Mouse (Mus musculus) neural tube, embryonic 14.5 days (tissue): ENCODE data around the gene Eml6. TPM values are rescaled to one million over a fixed set of nuclear protein-coding genes. Genes with fewer than 3 reads are reported as not detected.

Source experiments
- ATAC-seq: fragments of 200-750 bp; cut with Nextera tagmentation; 2 replicates; pipeline ENCODE4 v1.8.0; 2017; ENCODE audit warnings: low read depth, mild to moderate bottlenecking, moderate TSS enrichment, moderate library complexity
- H3K27ac ChIP-seq: fragments of 300-500 bp; sonication (generic); 2 replicates; pipeline ENCODE4 v1.5.1; 2014; ENCODE audit warnings: low read depth, mild to moderate bottlenecking, control low read depth, low read length, moderate library complexity, mixed read lengths
- H3K27me3 ChIP-seq: fragments of 300-500 bp; sonication (generic); 2 replicates; pipeline ENCODE4 v1.6.1; 2014; ENCODE audit warnings: low read length; ENCODE audit not compliant: control insufficient read depth, insufficient read depth
- H3K36me3 ChIP-seq: fragments of 300-500 bp; sonication (generic); 2 replicates; pipeline ENCODE4 v1.6.1; 2014; ENCODE audit warnings: low read length, mixed read lengths; ENCODE audit not compliant: control insufficient read depth, insufficient read depth
- H3K4me1 ChIP-seq: fragments of 300-500 bp; sonication (generic); 2 replicates; pipeline ENCODE4 v1.6.1; 2014; ENCODE audit warnings: low read length; ENCODE audit not compliant: control insufficient read depth, insufficient read depth
- H3K4me2 ChIP-seq: fragments of 300-500 bp; sonication (generic); 2 replicates; pipeline ENCODE4 v1.6.1; 2014; ENCODE audit warnings: mild to moderate bottlenecking, low read depth, low read length, control low read depth
- H3K4me3 ChIP-seq: fragments of 300-500 bp; sonication (generic); 2 replicates; pipeline ENCODE4 v1.5.1; 2014; ENCODE audit warnings: low read depth, low read length, control low read depth, mixed read lengths
- H3K9ac ChIP-seq: fragments of 300-500 bp; sonication (generic); replicated peaks from 2 replicates; pipeline ENCODE4 v1.6.1; 2014; ENCODE audit warnings: low read depth, mild to moderate bottlenecking, control low read depth, low read length, mixed read lengths
- H3K9me3 ChIP-seq: fragments of 300-500 bp; sonication (generic); 2 replicates; pipeline ENCODE4 v1.6.1; 2016; ENCODE audit warnings: low read length; ENCODE audit not compliant: control insufficient read depth
- WGBS: fragments of 180-500 bp; shearing (Covaris S2); extraction: QIAGEN DNeasy Blood & Tissue Kit; methylation state at CpG from one replicate; pipeline ENCODE4 v1.1.7; 2014; 5-methylcytosine and 5-hydroxymethylcytosine counted together
- polyA plus RNA-seq: library from polyadenylated mRNA; unstranded; fragments of >200 nt; fragmentation: Nextera tagmentation; extraction: Ambion mirVana; gene quantifications from 2 replicates; pipeline ENCODE4 v1.2.1, GENCODE M21; 2014

Eml6 gene
- polyA plus RNA-seq, 1 experiment from 2014 or later, result 10.3 TPM

DNA sequence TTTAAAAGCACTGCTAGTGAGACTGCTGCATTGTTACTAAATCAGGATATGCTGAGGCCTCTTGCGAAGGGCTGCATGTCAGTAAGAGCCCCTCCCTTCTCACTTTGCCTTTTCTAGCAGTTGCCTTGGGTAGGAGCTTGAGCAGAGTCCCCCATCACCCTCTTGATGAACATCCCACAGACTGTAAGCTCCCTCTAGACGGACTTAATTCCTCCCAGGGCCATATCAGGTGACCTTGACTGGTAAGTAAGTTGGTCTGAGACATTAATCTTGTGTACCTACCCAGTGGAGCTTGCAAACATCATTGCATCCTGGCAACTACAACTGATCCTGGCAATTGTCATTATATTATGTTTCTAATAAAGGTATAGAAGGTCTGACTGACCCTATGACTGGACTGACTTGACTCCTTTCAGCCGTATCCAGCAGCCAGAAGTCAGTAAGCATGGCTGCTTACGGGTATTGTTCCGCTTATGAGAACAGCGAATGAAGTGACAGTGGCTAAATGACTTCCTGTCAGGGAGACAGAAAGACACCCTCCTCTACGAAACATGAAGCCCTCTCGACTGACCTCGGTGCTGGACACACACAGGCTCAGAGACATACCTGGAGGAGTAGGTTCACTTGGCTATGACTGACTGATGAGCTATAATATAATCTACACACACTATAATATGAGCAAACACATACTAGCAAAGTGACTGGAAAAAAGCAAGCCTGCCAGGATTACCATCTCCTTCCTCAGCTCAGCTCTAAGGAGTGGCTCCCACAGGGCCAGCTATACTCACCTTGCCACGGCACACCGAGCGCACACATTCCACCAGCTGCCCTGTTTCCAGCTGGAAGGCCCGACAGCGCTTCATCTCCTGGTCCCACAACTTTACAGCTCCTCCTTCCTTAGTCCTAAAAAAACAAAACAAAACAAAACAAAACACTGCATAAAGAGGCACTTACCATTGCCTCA lies 273.9 kb downstream of the Eml6 start:
- H3K4me2 ChIP-seq, result no peak overlapping the region
- ATAC-seq, result no peak

DNA sequence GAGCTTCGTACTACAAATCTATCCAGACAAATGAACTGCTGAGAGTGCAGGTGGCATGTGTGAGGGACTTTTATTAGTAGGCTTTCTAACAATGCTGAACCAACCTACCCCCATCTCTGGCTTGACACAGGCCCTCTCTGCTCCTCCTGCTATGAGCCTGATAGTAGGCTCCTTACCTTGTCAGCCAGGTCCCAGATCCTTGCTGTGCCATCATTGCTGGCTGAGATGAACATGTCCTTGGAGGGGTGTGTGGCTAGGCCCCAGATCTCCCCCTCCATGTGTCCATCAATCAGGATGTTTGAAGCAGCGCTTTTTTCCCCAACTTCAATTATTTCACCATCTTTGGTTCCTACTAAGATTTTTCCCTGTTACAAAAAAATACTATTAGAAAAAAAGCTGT lies 274.8 kb downstream of the Eml6 start:
- no peak overlapping the region for H3K4me3 ChIP-seq
- no peak for ATAC-seq
- H3K9ac ChIP-seq, result no peak overlapping the region
- no peak overlapping the region for H3K27ac ChIP-seq
- H3K4me1 ChIP-seq, result no peaks in the 10 kb centered on the region
- H3K36me3 ChIP-seq, result peaks cover 6% of the 10 kb centered on the region
- no peak overlapping the region for H3K4me2 ChIP-seq
- no peaks in the 10 kb centered on the region for H3K9me3 ChIP-seq
- WGBS, result 96% methylated on average over 2 of the region's 2 CpGs
- H3K27me3 ChIP-seq, result no peaks in the 10 kb centered on the region

More for the DNA sequence above, 273.9 kb downstream of the Eml6 start:
- Histone ChIP-seq H3K4me3 (no peak overlapping the region), H3K36me3 (no peaks in the 10 kb centered on the region), H3K27me3 (no peaks in the 10 kb centered on the region), H3K4me1 (no peaks in the 10 kb centered on the region), H3K9me3 (no peaks in the 10 kb centered on the region), H3K9ac (no peak overlapping the region), H3K27ac (no peak overlapping the region)
- WGBS, result 86% methylated on average over 14 of the region's 14 CpGs

DNA sequence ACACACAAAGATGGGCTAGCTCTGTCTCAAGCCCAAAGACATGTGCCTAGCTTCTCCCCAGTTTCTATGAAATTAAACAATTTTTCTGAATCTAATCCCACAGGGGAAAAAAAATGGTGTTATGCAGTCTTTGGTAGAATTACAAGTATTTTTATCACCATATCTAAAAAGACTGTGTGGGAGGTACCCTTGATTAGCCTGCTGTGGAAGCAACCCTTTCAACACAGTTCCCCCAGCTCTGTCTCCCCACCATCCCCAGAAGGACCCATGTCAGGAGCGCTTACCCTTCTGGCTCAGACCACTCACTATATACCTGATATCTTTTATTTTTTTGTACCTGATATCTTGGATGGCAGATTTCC lies 276.4 kb downstream of the Eml6 start:
- peaks cover 14% of the 10 kb centered on the region for H3K36me3 ChIP-seq
- H3K27ac ChIP-seq, result no peak overlapping the region
- H3K4me1 ChIP-seq, result no peaks in the 10 kb centered on the region
- no peak overlapping the region for H3K9ac ChIP-seq
- no peak overlapping the region for H3K4me2 ChIP-seq
- no peak overlapping the region for H3K4me3 ChIP-seq
- 100% methylated on average over 1 of the region's 1 CpGs for WGBS
- no peaks in the 10 kb centered on the region for H3K27me3 ChIP-seq
- H3K9me3 ChIP-seq, result no peaks in the 10 kb centered on the region
- no peak for ATAC-seq

DNA sequence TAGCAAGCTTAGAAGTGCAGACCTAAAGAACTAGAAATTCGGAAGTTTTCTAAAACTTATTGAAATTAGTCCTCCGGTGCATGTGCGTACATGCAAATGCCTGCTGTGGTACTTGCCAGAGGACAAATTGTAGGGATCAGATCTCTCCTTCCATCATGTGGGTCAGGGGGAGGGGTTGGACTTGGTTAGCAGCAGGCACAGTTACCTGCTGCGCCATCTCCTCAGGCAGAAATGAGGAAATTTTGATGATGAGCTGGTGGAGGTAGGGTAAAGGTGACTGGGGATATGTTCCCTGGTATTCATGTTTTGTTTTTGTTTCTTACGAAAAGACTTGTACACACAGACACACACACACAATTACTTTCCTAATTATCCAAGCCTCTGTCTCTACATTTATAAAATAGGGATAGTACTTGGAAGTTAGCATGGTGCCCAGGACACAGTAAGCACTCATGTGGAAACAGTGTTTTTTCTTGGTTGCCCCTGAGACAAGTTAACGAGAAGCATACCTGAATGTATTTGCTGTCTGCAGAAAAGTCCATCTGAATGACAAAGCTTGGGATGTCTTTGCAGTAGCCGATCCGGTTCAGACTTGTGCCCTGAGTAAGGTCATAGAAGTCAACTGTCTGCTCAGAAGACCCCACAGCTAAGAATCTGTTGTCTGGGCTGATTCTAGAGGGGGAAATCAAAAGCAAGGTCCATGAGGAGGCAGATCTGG lies 276.9 kb downstream of the Eml6 start:
- H3K4me2 ChIP-seq, result no peak overlapping the region
- H3K27me3 ChIP-seq, result no peaks in the 10 kb centered on the region
- H3K9me3 ChIP-seq, result no peaks in the 10 kb centered on the region
- 93% methylated on average over 8 of the region's 8 CpGs for WGBS
- H3K36me3 ChIP-seq, result peaks cover 19% of the 10 kb centered on the region
- H3K4me1 ChIP-seq, result no peaks in the 10 kb centered on the region
- H3K4me3 ChIP-seq, result no peak overlapping the region
- no peak overlapping the region for H3K27ac ChIP-seq
- ATAC-seq, result no peak
- no peak overlapping the region for H3K9ac ChIP-seq

DNA sequence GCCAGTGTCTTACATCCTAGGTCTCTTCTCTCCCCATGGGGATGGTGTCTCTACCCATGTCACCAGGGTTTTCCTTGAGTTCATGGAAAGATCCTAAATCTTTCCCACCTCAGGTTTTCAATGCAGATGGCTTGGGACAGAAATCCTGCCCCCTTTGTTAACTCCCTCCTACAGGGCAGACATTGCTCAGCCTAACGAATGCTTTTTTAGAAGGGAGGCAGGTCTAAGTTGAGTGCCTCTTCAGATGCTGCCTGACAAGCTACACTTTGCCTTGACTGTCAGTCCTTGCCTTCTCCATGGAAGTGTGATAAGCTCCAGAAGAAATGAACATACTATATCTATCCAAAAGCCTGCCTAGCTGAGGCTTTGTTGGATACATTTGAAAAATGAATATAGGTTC lies 278.0 kb downstream of the Eml6 start:
- H3K4me2 ChIP-seq, result no peak overlapping the region
- H3K4me3 ChIP-seq, result no peak overlapping the region
- H3K27me3 ChIP-seq, result no peaks in the 10 kb centered on the region
- no peak for ATAC-seq
- no peak overlapping the region for H3K9ac ChIP-seq
- no peaks in the 10 kb centered on the region for H3K4me1 ChIP-seq
- peaks cover 23% of the 10 kb centered on the region for H3K36me3 ChIP-seq
- H3K9me3 ChIP-seq, result no peaks in the 10 kb centered on the region
- no peak overlapping the region for H3K27ac ChIP-seq
- WGBS, result 81% methylated on average over 1 of the region's 1 CpGs

DNA sequence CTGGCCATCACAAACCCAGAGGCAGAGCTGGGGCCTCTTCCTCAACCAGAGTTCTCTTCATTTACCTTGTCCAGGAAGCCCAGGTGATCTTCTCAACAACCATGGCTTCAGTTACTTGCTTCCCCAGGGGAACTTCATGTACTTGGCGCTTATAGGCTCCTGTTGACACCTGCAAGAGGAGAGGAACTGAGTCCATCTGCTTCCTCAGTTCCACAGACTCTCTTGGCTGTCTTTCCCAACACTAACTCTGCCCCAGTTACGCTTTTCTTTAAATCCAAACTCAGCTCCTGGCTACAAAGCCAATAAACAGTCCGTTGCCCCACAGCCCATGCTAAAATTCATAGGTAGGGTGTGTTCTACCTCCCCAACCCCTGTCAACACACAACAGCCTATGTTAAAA lies 278.5 kb downstream of the Eml6 start:
- no peaks in the 10 kb centered on the region for H3K27me3 ChIP-seq
- H3K27ac ChIP-seq, result no peak overlapping the region
- peaks cover 28% of the 10 kb centered on the region for H3K36me3 ChIP-seq
- no peak for ATAC-seq
- 95% methylated on average over 3 of the region's 3 CpGs for WGBS
- H3K4me2 ChIP-seq, result no peak overlapping the region
- no peak overlapping the region for H3K9ac ChIP-seq
- no peaks in the 10 kb centered on the region for H3K4me1 ChIP-seq
- H3K9me3 ChIP-seq, result no peaks in the 10 kb centered on the region
- no peak overlapping the region for H3K4me3 ChIP-seq

DNA sequence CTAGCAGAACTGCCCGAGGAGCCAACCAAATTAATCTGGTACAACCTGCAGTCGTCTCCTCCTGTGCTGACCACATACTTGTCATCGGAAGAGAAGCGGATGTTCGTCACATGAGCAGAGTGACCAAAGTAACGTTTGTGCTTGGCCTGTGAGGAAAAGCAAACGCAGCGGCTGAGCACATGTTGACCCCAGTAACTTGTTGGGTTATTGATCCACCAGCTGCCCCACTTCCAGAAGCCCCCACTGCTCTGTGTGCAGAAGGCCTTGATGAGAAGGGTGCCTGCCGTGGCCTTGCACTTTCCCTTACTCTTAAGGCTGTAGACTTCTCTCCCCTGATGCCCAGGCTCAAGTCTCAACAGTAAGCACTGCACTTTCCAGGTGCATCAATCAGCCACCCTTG lies 279.6 kb downstream of the Eml6 start:
- Histone ChIP-seq H3K4me3 (no peak overlapping the region), H3K4me1 (no peaks in the 10 kb centered on the region), H3K9me3 (no peaks in the 10 kb centered on the region), H3K9ac (no peak overlapping the region), H3K36me3 (peaks cover 33% of the 10 kb centered on the region), H3K27me3 (no peaks in the 10 kb centered on the region), H3K4me2 (no peak overlapping the region), H3K27ac (no peak overlapping the region)
- no peak for ATAC-seq
- 94% methylated on average over 9 of the region's 9 CpGs for WGBS

DNA sequence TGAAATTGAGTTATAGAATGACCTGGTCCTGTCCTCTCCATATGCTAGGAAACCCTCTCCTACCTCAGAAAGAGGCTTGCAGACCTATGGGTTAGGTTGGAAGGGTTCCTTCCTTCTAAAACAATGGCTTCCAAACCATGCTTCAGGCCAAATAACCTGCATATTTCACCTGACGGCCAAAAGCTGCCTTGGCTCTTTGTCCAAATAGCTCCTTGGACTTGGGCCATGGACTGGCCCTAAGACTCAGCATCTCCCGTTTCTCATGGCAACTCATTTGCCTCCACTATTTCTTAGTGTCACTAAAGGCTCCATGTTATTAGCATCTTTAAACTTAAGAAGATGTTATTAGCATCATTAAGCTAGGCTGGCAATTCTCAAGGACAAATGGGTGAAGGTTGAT lies 280.3 kb downstream of the Eml6 start:
- ATAC-seq, result no peak
- Histone ChIP-seq H3K27me3 (no peaks in the 10 kb centered on the region), H3K4me3 (no peak overlapping the region), H3K9me3 (no peaks in the 10 kb centered on the region), H3K4me2 (no peak overlapping the region), H3K9ac (no peak overlapping the region), H3K27ac (no peak overlapping the region), H3K4me1 (no peaks in the 10 kb centered on the region), H3K36me3 (peaks cover 33% of the 10 kb centered on the region)
- WGBS, result 76% methylated on average over 2 of the region's 2 CpGs

DNA sequence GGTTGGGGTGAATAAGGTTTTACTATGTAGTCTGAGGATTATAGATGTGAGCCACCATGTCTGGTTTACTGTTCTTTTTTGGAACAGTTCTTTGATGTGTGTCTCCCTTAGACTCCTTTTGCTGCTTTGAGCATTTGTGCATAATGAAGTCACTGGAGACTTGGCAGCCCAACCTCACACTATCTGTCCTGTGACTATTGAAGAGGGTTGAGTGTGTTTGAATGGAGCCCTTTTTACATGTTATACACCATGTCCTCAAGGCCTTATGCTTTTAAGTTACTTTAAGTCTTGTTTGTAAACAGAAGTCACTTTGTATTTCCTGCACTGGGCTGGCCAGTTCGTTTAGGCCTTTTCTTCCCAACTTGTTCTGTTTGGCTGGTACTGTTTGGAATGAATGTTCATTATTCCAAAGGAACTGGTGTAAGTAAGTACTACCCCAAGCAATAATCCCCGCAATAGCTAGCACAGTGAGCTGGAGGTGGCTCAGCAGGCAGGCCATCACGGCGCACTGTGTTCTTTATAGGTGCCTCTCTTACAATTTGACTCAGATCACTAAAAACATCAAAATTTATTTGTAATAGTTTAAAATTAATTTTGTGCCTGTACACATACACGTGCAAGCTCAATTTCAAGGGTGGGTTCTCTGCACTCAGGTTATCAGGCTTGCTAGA lies 280.9 kb downstream of the Eml6 start:
- Histone ChIP-seq H3K9me3 (no peaks in the 10 kb centered on the region), H3K27ac (no peak overlapping the region), H3K27me3 (no peaks in the 10 kb centered on the region), H3K9ac (no peak overlapping the region), H3K4me3 (no peak overlapping the region), H3K4me1 (no peaks in the 10 kb centered on the region), H3K4me2 (no peak overlapping the region), H3K36me3 (peaks cover 33% of the 10 kb centered on the region)
- 86% methylated on average over 5 of the region's 5 CpGs for WGBS
- peak; percentile 58; the same call in 1 of the 2 replicates for ATAC-seq
